Comparison of ENCODE assay signal across 8 mouse cellular contexts in genomic region chr13:46501800-46502389, GRCm38 (mm10). TPM values are rescaled to one million over a fixed set of nuclear protein-coding genes. Genes with fewer than 3 reads are reported as not detected.
A peak's percentile ranks its signal among the peaks of the same experiment; 100 is the strongest.
DNase-seq lines count a peak whose midpoint lies in the region; ATAC-seq and TF ChIP-seq lines count a peak whose summit lies in the region.

Gene Cap2 (plus strand): TSS chr13:46501848.

- H3K9me3 ChIP-seq in intestine, postnatal 0 days (ENCODE audit: control insufficient read depth): no peaks in the 10 kb centered on the region
- no peaks in the 10 kb centered on the region for H3K9me3 ChIP-seq in limb, embryonic 11.5 days (ENCODE audit: control insufficient read depth, low read length)
- no peaks in the 10 kb centered on the region for H3K9me3 ChIP-seq in midbrain, embryonic 12.5 days

- H3K27ac ChIP-seq in intestine, postnatal 0 days (ENCODE audit: low read depth, low read length): no peak within 1 kb of the TSS
- H3K27ac ChIP-seq in limb, embryonic 11.5 days (replicated peaks; ENCODE audit: low read depth, low read length): no peak within 1 kb of the TSS
- H3K27ac ChIP-seq in midbrain, embryonic 12.5 days (replicated peaks): no peak within 1 kb of the TSS; the same call in 1 of the 2 replicates
- H3K27ac ChIP-seq in small intestine, adult 2 months (ENCODE audit: insufficient read depth, low read depth, low read length): peak within 1 kb of the TSS; percentile 32; the same call in 1 of the 2 replicates

- H3K4me1 ChIP-seq in intestine, postnatal 0 days (replicated peaks; ENCODE audit: control insufficient read depth, insufficient read depth, low read length): no peaks in the 10 kb centered on the region
- H3K4me1 ChIP-seq in limb, embryonic 11.5 days (ENCODE audit: control insufficient read depth, insufficient read depth, low read length): peaks cover 3% of the 10 kb centered on the region; the same call in 1 of the 2 replicates
- H3K4me1 ChIP-seq in midbrain, embryonic 12.5 days: peaks cover 8% of the 10 kb centered on the region; the same call in 1 of the 2 replicates
- H3K4me1 ChIP-seq in small intestine, adult 2 months (ENCODE audit: control insufficient read depth, insufficient read depth, insufficient read length, low read length): peaks cover 5% of the 10 kb centered on the region

- peak; percentile 66 for DNase-seq in adrenal gland, postnatal 25 days
- peak; percentile 75 for DNase-seq in embryo, embryonic 9.5 days (ENCODE audit: extremely low spot score)
- DNase-seq in heart, adult 11 months: peak; percentile 98
- peak; percentile 71 for DNase-seq in limb, embryonic 11.5 days (ENCODE audit: low spot score)
- DNase-seq in yolk sac, embryonic 10.5 days (ENCODE audit: low spot score): peak; percentile 56

- H3K4me3 ChIP-seq in intestine, postnatal 0 days (ENCODE audit: low read depth, low read length): peak within 1 kb of the TSS; percentile 50
- H3K4me3 ChIP-seq in limb, embryonic 11.5 days (ENCODE audit: low read depth, low read length): peak within 1 kb of the TSS; percentile 45
- H3K4me3 ChIP-seq in midbrain, embryonic 12.5 days: peak within 1 kb of the TSS; percentile 62
- H3K4me3 ChIP-seq in small intestine, adult 2 months (ENCODE audit: low read depth, low read length): peak within 1 kb of the TSS; percentile 66

- H3K27me3 ChIP-seq in intestine, postnatal 0 days (replicated peaks; ENCODE audit: control insufficient read depth, insufficient read depth, low read length): 0 out of 2 replicates have a peak, but pooled peaks cover 4% of the 10 kb centered on the region
- H3K27me3 ChIP-seq in limb, embryonic 11.5 days (ENCODE audit: control insufficient read depth, insufficient read depth, low read length): no peaks in the 10 kb centered on the region
- H3K27me3 ChIP-seq in midbrain, embryonic 12.5 days: peaks cover 4% of the 10 kb centered on the region; the same call in 1 of the 2 replicates
- H3K27me3 ChIP-seq in small intestine, adult 2 months (ENCODE audit: control insufficient read depth, insufficient read depth, low read length): peaks cover 10% of the 10 kb centered on the region

- H3K36me3 ChIP-seq in intestine, postnatal 0 days (ENCODE audit: control insufficient read depth, insufficient read depth): no peaks in the 10 kb centered on the region
- no peaks in the 10 kb centered on the region for H3K36me3 ChIP-seq in limb, embryonic 11.5 days (ENCODE audit: control insufficient read depth, insufficient read depth, low read length)
- no peaks in the 10 kb centered on the region for H3K36me3 ChIP-seq in midbrain, embryonic 12.5 days
- no peaks in the 10 kb centered on the region for H3K36me3 ChIP-seq in small intestine, adult 2 months (ENCODE audit: control insufficient read depth, insufficient read depth, low read length)

- no peak for TF ChIP-seq POLR2A in small intestine, adult 2 months (IDR thresholded peaks at IDR 0.05; ENCODE audit: low read depth, low read length)

- H3K9ac ChIP-seq in intestine, postnatal 0 days (ENCODE audit: low read depth, low read length): peak within 1 kb of the TSS; percentile 48
- H3K9ac ChIP-seq in limb, embryonic 11.5 days (ENCODE audit: low read length): peak within 1 kb of the TSS; percentile 64
- peak within 1 kb of the TSS; percentile 69 for H3K9ac ChIP-seq in midbrain, embryonic 12.5 days (replicated peaks)

- H3K4me2 ChIP-seq in intestine, postnatal 0 days (replicated peaks; ENCODE audit: low read depth): peak within 1 kb of the TSS; percentile 75
- H3K4me2 ChIP-seq in limb, embryonic 11.5 days (ENCODE audit: low read depth, severe bottlenecking): peak within 1 kb of the TSS; percentile 81
- H3K4me2 ChIP-seq in midbrain, embryonic 12.5 days (replicated peaks): peak within 1 kb of the TSS; percentile 93

- peak; percentile 36; the same call in 1 of the 2 replicates for ATAC-seq in intestine, postnatal 0 days
- peak; percentile 77; the same call in 1 of the 2 replicates for ATAC-seq in limb, embryonic 11.5 days (ENCODE audit: insufficient number of reproducible peaks, low FRiP score, low TSS enrichment, low read depth)
- ATAC-seq in midbrain, embryonic 12.5 days (ENCODE audit: low FRiP score, low read depth): peak; percentile 89

- 2% methylated on average over 35 of the region's 42 CpGs for WGBS in intestine, postnatal 0 days
- WGBS in limb, embryonic 11.5 days: under 1% methylated on average over 40 of the region's 42 CpGs
- under 1% methylated on average over 34 of the region's 42 CpGs for WGBS in midbrain, embryonic 12.5 days
- WGBS in small intestine, adult 2 months: 2% methylated on average over 39 of the region's 42 CpGs

- no peak for TF ChIP-seq CTCF in intestine, postnatal 0 days (IDR thresholded peaks at IDR 0.05; ENCODE audit: low read depth)
- no peak for TF ChIP-seq CTCF in small intestine, adult 2 months (IDR thresholded peaks at IDR 0.05; ENCODE audit: extremely low read depth, insufficient read length, insufficient replicate concordance, low read depth, low read length)

RNA-seq across cellular contexts. Expression of gene Cap2, which starts in this region (rescaled TPM):
- total RNA-seq in adrenal gland, postnatal 25 days (2021): 4.6 and 6.2 TPM in 2 replicates
- 6.3 and 7.0 TPM in 2 replicates for polyA plus RNA-seq in intestine, postnatal 0 days (2015; fragmentation: Nextera tagmentation; extraction: Ambion mirVana)
- 5.4 and 6.1 TPM in 2 replicates for polyA plus RNA-seq in limb, embryonic 11.5 days (2014; fragmentation: Nextera tagmentation; extraction: Ambion mirVana)
- 9.6 and 9.9 TPM in 2 replicates for polyA plus RNA-seq in midbrain, embryonic 12.5 days (2016; fragmentation: Nextera tagmentation; extraction: Ambion mirVana)
- 6.2 and 8.8 TPM in 2 replicates for polyA plus RNA-seq in small intestine, adult 2 months (2012; rRNA removed)

Comparison
In these comparisons a context has a peak if more than half of its experiments do, and no peak if none do; other contexts are left out.
1. ATAC-seq: peak in every context shown above with its lines; median percentile 89 in midbrain, embryonic 12.5 days; 77 in limb, embryonic 11.5 days; 36 in intestine, postnatal 0 days.